Mouse (Mus musculus): ENCODE results near the gene 5730596B20Rik.

DNA sequence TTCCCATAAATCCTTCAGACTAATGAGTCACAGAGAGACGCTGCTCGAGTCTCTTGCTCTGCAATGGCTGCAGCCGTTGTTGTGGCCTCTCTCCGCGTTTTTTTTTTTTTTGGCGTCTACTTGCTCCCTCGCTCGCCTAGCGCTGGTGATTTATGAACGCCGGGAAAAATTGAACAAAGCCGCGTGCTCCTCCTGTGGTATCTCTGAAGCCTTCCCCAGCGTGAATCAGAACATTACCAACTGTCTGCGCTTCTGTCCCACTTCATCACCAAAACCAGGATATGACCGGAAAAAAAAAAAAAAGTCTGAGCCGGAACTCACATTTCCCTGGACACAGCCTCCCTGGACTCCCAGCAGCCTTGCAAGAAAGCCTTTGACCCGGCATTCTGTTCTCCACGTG lies 7.9 kb downstream of the 5730596B20Rik start:
- no peak for TF ChIP-seq POLR2A (IDR thresholded peaks at IDR 0.05; ENCODE audit: low read depth, low read length)
- no peak for TF ChIP-seq CTCF (IDR thresholded peaks at IDR 0.05; ENCODE audit: borderline replicate concordance, insufficient read depth, low read length)
